Mouse (Mus musculus) bone marrow macrophage, adult 2 months (primary cell): ENCODE data around the gene Ahcyl1. TPM values are rescaled to one million over a fixed set of nuclear protein-coding genes. Genes with fewer than 3 reads are reported as not detected.

ENCODE experiments used
- H3K27ac ChIP-seq: 2 replicates; pipeline ENCODE4 v1.5.1; 2012; ENCODE audit warnings: low read depth, low read length; ENCODE audit not compliant: insufficient read depth
- H3K4me1 ChIP-seq: 2 replicates; pipeline ENCODE4 v1.6.1; 2012; ENCODE audit warnings: low read length; ENCODE audit not compliant: control insufficient read depth, insufficient read depth
- H3K4me3 ChIP-seq: 2 replicates; pipeline ENCODE4 v1.5.1; 2012; ENCODE audit warnings: mild to moderate bottlenecking, low read length, moderate library complexity; ENCODE audit not compliant: insufficient read depth
- CTCF ChIP-seq: IDR thresholded peaks from 2 replicates; pipeline ENCODE4 v1.5.1; 2012; ENCODE audit warnings: low read depth, mild to moderate bottlenecking, low read length, moderate library complexity
- POLR2A ChIP-seq: IDR thresholded peaks from 2 replicates; pipeline ENCODE4 v1.6.1; 2012; ENCODE audit warnings: mild to moderate bottlenecking, low read depth, low read length, borderline replicate concordance
- polyA plus RNA-seq: library from polyadenylated mRNA; stranded (reverse); fragments of >200 nt; gene quantifications from 2 replicates; pipeline ENCODE4 v1.2.4, GENCODE M21; 2012; ENCODE audit not compliant: missing spikeins, insufficient read depth, insufficient read length

The Ahcyl1 gene
- polyA plus RNA-seq, 1 experiment = 87.4 TPM

GRCm38 (mm10) chr3:107624424-107624823 is 71.9 kb downstream of the Ahcyl1 start:
- Histone ChIP-seq H3K4me3 (no peak overlapping the region), H3K27ac (no peak overlapping the region), H3K4me1 (no peaks in the 10 kb centered on the region)
- TF ChIP-seq CTCF (no peak), POLR2A (no peak)

- no peak overlapping the region for H3K27ac ChIP-seq
- no peak overlapping the region for H3K4me3 ChIP-seq
- TF ChIP-seq CTCF (no peak), POLR2A (no peak)
- no peaks in the 10 kb centered on the region for H3K4me1 ChIP-seq
Observed at GRCm38 (mm10) chr3:107622537-107622936, 73.8 kb downstream of the Ahcyl1 start.

- Histone ChIP-seq H3K4me3 (no peak overlapping the region), H3K27ac (no peak overlapping the region), H3K4me1 (no peaks in the 10 kb centered on the region)
- TF ChIP-seq CTCF = no peak
- no peak for TF ChIP-seq POLR2A
Observed at GRCm38 (mm10) chr3:107621286-107622075, 74.9 kb downstream of the Ahcyl1 start.

GRCm38 (mm10) chr3:107619911-107620310 is 76.4 kb downstream of the Ahcyl1 start:
- TF ChIP-seq POLR2A (no peak), CTCF (no peak)
- Histone ChIP-seq H3K4me1 (no peaks in the 10 kb centered on the region), H3K27ac (no peak overlapping the region), H3K4me3 (no peak overlapping the region)

GRCm38 (mm10) chr3:107617800-107618199 is 78.6 kb downstream of the Ahcyl1 start:
- Histone ChIP-seq H3K4me1 (no peaks in the 10 kb centered on the region), H3K27ac (no peak overlapping the region), H3K4me3 (no peak overlapping the region)
- TF ChIP-seq POLR2A = no peak
- TF ChIP-seq CTCF = no peak

Other genes with a start within 250 kb of the Ahcyl1 start
- gene Kcnc4, start 237.0 kb downstream of the Ahcyl1 start, polyA plus RNA-seq = not detected in 2 replicates
- gene Slc6a17, start 178.5 kb downstream of the Ahcyl1 start, polyA plus RNA-seq = not detected in 2 replicates
- not detected in 2 replicates for gene Ubl4b, start 141.5 kb downstream of the Ahcyl1 start, polyA plus RNA-seq
- not detected in 2 replicates for gene Alx3, start 101.5 kb downstream of the Ahcyl1 start, polyA plus RNA-seq
- gene Gm10961, start 65.2 kb downstream of the Ahcyl1 start, polyA plus RNA-seq = not detected in 2 replicates
- 16.8 and 17.7 TPM in 2 replicates for gene Strip1, start 64.9 kb downstream of the Ahcyl1 start, polyA plus RNA-seq
- 6.3 and 7.6 TPM in 2 replicates for gene Csf1, start 63.9 kb upstream of the Ahcyl1 start, polyA plus RNA-seq
- gene Eps8l3, start 180.7 kb upstream of the Ahcyl1 start, polyA plus RNA-seq = not detected in 2 replicates
- 19.6 and 24.6 TPM in 2 replicates for gene Gstm5, start 199.3 kb upstream of the Ahcyl1 start, polyA plus RNA-seq
- gene Gstm7, start 235.3 kb upstream of the Ahcyl1 start, polyA plus RNA-seq = 1.8 TPM in 1 of 2 replicates, not detected in the other
- not detected in 2 replicates for gene Gstm6, start 247.2 kb upstream of the Ahcyl1 start, polyA plus RNA-seq